Mouse (Mus musculus): ENCODE results near the gene Tex29. TPM values are rescaled to one million over a fixed set of nuclear protein-coding genes. Genes with fewer than 3 reads are reported as not detected.

The Tex29 gene
- total and polyA plus RNA-seq, 3 experiments: not detected

GRCm38 (mm10) chr8:11821451-11822206, 18.6 kb upstream of the Tex29 start:
- no peak overlapping the region for H3K9ac ChIP-seq (ENCODE audit: control insufficient read depth, low read depth, low read length, poor library complexity, severe bottlenecking)
- H3K36me3 ChIP-seq (ENCODE audit: control insufficient read depth in 1 of 2, insufficient read depth in 2 of 2, low read length in 2 of 2): no peaks in the 10 kb centered on the region; a peak in 1 of 4 replicates
- H3K4me1 ChIP-seq (ENCODE audit: control insufficient read depth in 1 of 2, insufficient read depth in 2 of 2, low read length in 2 of 2): no peaks in the 10 kb centered on the region
- no peak for DNase-seq (ENCODE audit: low read depth, low spot score)
- no peaks in the 10 kb centered on the region for H3K27me3 ChIP-seq (ENCODE audit: control insufficient read depth in 1 of 2, insufficient read depth in 2 of 2, low read length in 2 of 2)
- no peaks in the 10 kb centered on the region for H3K79me2 ChIP-seq (ENCODE audit: control insufficient read depth, insufficient read depth, low read length, poor library complexity)
- no peaks in the 10 kb centered on the region for H3K9me3 ChIP-seq (replicated peaks; ENCODE audit: insufficient read depth, low read length)
- no peak overlapping the region for H3K27ac ChIP-seq (ENCODE audit: control insufficient read depth, low read depth, low read length)
- no peak overlapping the region for H3K4me3 ChIP-seq (ENCODE audit: control insufficient read depth in 1 of 2, insufficient read depth in 1 of 2, low read depth in 2 of 2, low read length in 2 of 2)
- TF ChIP-seq TCF12 (IDR thresholded peaks at IDR 0.05; ENCODE audit: low read depth, low read length): no peak
- TF ChIP-seq RCOR1 (IDR thresholded peaks at IDR 0.05; ENCODE audit: low read depth, low read length): no peak
- no peak for TF ChIP-seq MXI1 (IDR thresholded peaks at IDR 0.05; ENCODE audit: low read depth, low read length)
- no peak for TF ChIP-seq MAX (IDR thresholded peaks at IDR 0.05; ENCODE audit: low read length)

- Histone ChIP-seq H3K27ac (ENCODE audit: control insufficient read depth, low read depth, low read length) (no peak overlapping the region), H3K9ac (ENCODE audit: control insufficient read depth, low read depth, low read length, poor library complexity, severe bottlenecking) (no peak overlapping the region), H3K36me3 (ENCODE audit: control insufficient read depth in 1 of 2, insufficient read depth in 2 of 2, low read length in 2 of 2) (no peaks in the 10 kb centered on the region; a peak in 1 of 4 replicates), H3K4me1 (ENCODE audit: control insufficient read depth in 1 of 2, insufficient read depth in 2 of 2, low read length in 2 of 2) (no peaks in the 10 kb centered on the region), H3K79me2 (ENCODE audit: control insufficient read depth, insufficient read depth, low read length, poor library complexity) (no peaks in the 10 kb centered on the region), H3K27me3 (ENCODE audit: control insufficient read depth in 1 of 2, insufficient read depth in 2 of 2, low read length in 2 of 2) (no peaks in the 10 kb centered on the region), H3K9me3 (replicated peaks; ENCODE audit: insufficient read depth, low read length) (no peaks in the 10 kb centered on the region), H3K4me3 (ENCODE audit: control insufficient read depth in 1 of 2, insufficient read depth in 1 of 2, low read depth in 2 of 2, low read length in 2 of 2) (no peak overlapping the region)
- TF ChIP-seq NELFE (IDR thresholded peaks at IDR 0.05; ENCODE audit: low read depth, low read length) (no peak), SIN3A (IDR thresholded peaks at IDR 0.05; ENCODE audit: low read length) (no peak), NRF1 (IDR thresholded peaks at IDR 0.05; ENCODE audit: insufficient read depth, low read depth, low read length, poor library complexity, severe bottlenecking) (no peak), SMC3 (IDR thresholded peaks at IDR 0.05; ENCODE audit: low read depth, low read length) (no peak), MEF2A (IDR thresholded peaks at IDR 0.05; ENCODE audit: extremely low read depth, insufficient replicate concordance, low read depth, low read length, poor library complexity, severe bottlenecking) (no peak), RCOR1 (IDR thresholded peaks at IDR 0.05; ENCODE audit: low read depth, low read length) (no peak), MYB (IDR thresholded peaks at IDR 0.05; ENCODE audit: low read depth, low read length) (no peak), RAD21 (IDR thresholded peaks at IDR 0.05; ENCODE audit: low read depth, low read length) (no peak), GABPA (IDR thresholded peaks at IDR 0.05; ENCODE audit: low read depth, low read length) (no peak), ZKSCAN1 (IDR thresholded peaks at IDR 0.05; ENCODE audit: low read depth, low read length) (no peak), POLR2A (IDR thresholded peaks at IDR 0.05; ENCODE audit: control insufficient read depth in 1 of 2, insufficient read depth in 1 of 2, low read depth in 1 of 2, low read length in 2 of 2, poor library complexity in 1 of 2) (no peak), ZNF384 (IDR thresholded peaks at IDR 0.05; ENCODE audit: low read depth, low read length) (no peak), POLR2AphosphoS5 (IDR thresholded peaks at IDR 0.05; ENCODE audit: borderline replicate concordance, low read depth, low read length) (no peak), E2F4 (IDR thresholded peaks at IDR 0.05; ENCODE audit: borderline replicate concordance, low read depth, low read length) (no peak), USF2 (IDR thresholded peaks at IDR 0.05; ENCODE audit: borderline replicate concordance in 1 of 2, insufficient read depth in 1 of 2, low read depth in 1 of 2, low read length in 2 of 2) (no peak), MXI1 (IDR thresholded peaks at IDR 0.05; ENCODE audit: low read depth, low read length) (no peak), JUND (IDR thresholded peaks at IDR 0.05; ENCODE audit: low read depth, low read length) (no peak), TBP (IDR thresholded peaks at IDR 0.05; ENCODE audit: low read depth, low read length) (no peak), MYC (IDR thresholded peaks at IDR 0.05; ENCODE audit: low read depth, low read length) (no peak)
- no peak for DNase-seq (ENCODE audit: low read depth, low spot score)
Observed at GRCm38 (mm10) chr8:11822550-11823060, 17.7 kb upstream of the Tex29 start.

Data from MEL (cell line).